Mouse (Mus musculus) thymus, postnatal 4 days (tissue): ENCODE results near the gene Olfr221.
A peak's percentile ranks its signal among the peaks of the same experiment; 100 is the strongest.

Source experiments
- DNase-seq: peaks from one replicate; pipeline ENCODE4 v3.0.0; 2021

The Olfr221 gene

DNA sequence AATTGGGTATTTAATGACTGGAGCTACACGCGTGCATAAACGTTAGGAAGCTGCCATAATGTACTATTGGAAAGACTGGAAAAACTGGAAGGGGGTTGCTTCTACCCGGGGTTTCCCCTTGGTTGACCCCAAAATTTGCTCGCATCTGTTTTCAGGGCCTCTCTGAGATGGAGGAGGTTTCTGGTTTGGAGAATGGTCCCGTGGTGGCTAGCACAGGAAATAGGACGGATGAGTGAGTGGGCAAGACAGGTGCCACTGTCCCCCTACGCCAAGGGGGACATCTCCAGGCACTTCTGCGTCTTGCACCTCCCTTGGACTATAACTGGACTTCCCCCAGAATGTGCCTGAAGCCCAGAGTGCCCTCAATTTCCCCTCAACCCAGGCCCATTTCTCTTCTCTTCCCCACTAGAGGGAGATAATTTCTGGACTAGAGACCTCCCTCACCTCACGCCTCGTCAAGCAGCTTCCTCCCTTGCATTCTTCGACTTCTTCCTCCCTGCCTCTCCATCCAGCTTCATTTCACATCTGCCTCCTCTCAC lies 23.1 kb downstream of the Olfr221 start:
- DNase-seq, result no peak

DNA sequence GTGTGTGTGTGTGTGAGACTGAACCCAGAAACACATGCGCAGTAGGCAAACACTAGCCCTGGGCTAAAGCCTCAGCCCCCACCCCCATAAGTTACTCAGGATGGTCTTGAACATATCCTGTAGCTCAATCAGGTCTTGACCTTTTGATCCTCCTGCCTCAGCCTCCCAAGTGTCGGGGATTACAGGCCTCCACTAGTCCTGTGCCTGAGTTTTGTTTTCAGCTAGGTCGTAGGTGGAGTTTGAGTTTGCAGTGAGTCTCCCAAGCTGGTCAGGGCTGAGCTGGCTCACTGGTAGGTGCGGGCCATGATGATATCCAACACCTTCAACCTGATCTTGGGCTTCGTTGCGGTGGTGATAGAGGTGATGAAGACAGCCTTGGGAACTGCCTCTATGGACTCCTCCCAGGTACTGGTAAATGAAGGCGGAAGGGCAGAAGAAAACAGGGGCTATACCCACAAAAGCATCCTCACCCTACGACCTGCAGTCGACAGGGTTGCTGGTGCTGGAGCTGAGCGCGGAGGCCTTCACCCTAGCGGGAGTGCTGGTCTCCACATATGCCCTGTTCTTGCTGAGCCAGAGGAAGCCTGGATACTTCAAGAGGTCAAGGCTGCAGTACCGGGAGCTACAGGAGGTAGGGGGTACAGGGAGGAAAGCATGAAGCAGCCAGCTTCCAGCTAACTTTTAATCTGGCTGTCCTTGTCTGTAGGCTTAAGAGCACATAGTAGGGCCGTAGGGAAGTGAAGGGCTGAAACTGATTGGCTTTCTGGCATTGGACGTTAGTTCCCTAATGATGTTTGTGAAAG lies 23.8 kb downstream of the Olfr221 start:
- DNase-seq, result peak; percentile 34

DNA sequence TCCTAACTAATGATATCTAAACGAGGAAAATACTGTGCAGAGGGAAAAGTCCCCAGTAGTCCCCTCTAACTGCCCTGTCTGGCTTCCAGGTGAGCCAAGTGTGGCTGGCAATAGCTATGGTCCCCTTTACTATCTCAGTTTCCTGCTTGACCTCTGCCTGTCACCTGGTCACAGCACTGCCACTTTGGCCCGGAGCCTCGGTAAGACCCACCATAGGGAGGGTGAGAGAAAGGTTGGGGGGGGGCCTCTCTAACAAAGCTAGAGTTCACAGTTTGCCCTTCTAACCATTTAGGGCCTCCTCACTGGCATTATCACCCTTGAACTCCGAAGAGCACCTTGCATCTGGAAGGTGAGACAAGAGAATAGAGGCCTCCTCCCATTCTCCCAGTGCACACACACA lies 24.6 kb downstream of the Olfr221 start:
- peak; percentile 14 for DNase-seq

DNA sequence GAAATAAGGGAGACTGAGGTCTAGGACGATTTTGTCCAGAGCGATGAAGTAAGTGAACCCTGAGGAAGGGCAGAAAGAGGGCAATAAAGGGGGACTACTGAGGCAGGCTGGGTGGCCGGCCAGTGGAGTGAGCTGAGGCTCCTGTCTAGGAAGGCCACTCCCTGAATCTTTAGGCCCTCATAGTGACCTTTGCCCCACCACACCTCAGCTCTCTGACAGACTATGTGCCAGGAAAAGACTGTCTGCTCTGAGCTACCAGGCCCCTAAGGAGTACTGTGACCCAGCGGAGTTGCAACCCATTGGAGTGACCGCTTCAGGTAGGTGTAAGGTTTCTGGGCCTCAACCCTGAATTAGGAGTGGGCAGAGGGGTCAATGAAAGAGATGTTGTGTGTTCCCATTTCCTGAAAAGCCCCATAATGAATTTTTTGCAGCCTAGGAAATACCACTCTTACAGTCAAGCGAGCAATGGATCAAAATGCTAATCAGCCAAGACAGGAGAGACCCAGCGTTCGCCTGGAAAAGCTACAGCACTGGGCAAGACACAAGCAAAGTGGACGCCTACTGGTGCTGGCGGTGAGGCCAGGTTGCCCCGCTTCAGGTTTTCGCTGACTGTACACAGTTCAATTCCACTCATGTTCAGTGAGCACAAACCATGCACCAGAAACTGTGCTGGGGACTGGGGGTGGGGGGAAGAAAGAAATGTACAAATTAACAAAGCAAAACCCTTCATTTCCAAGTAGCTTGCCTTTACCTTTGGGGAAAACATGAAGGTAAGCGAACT lies 25.4 kb downstream of the Olfr221 start:
- peak; percentile 13 for DNase-seq

DNA sequence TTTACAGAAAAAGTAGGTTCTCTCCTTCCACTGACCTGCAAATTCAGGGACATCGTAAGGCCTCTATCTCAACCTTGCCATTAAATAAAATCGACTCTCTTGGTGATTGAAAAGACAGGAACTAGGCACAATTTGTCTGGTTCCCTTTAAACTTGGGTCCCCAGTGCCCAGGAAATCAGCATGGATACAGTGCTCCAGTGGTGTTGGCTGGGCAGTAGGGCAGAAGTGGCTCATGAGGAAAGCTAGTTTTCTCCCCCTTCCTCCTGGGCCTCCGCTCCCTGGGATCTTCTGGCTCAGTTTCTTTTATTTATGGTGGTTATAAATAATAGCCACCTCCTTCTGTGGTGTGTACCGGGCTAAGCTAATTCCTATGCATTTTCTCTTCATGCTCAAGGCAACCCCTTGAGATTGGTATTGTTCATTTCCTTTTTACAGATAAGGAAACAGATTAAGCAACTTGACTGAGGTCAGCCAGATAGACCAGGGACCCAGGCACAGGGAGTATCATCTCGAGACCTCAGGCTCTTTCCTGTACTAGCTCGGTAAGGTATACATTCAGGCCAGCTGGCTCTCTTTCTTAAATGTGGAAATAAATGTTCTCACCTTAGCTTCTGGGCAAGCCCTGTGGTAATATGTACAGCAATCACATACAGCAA lies 26.7 kb downstream of the Olfr221 start, which contains the start of gene Tmem253:
Tmem253 (plus strand) TSS at position 214 of the 656 bp plus-strand sequence.
- DNase-seq, result peak; percentile 8

DNA sequence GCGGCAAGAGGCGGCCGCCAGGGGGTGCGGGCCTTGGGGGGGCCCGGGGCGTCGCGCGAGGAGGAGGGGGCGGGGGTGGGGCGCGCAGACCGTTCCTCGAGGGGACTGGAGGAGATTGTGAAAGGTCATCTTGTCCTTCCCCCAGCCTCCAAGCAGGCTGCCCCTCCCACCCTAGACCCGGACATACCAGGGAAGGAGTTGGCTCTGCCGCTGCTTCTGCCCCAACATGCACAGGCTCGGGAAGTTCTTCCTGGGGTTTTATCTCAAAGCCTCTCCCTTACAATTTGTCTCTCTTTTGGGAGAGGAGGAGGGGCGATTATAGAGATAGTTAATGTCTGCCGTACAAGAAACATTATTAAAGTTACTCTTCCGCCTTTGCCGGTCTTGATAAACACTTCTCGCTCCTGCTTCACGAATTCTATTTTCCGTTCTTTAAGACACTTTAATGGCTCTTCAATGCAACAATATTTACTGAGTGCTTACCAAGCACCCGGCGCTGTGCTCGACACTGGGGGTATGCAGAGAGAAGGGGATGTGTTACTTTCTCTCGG lies 27.4 kb downstream of the Olfr221 start:
- DNase-seq, result peak; percentile 78

DNA sequence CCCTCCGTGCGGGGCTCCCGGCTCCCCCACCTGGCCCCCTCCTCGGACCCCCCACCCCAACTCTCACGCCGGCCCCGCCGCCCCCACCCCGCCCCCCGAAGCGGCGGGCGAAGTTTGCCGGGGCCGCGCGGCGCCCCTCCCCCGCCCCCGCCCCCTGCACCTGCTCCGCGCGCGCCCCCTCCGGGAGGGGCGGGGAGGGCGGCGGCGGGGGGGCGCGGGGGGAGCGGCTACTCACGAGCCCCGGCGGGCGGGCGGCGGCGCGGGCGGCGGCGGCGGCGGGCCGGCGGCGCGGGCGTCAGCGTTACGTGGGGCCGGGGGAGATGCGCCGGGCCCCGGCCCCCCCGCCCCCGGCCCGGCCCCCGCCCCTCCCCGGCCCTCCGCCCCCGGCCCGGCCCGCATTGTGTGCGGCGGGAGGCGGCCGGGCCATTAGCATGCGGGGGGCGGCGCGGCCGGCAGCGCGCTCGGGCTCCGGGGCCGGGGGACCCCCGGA lies 27.9 kb downstream of the Olfr221 start:
- DNase-seq, result peak; percentile 58

DNA sequence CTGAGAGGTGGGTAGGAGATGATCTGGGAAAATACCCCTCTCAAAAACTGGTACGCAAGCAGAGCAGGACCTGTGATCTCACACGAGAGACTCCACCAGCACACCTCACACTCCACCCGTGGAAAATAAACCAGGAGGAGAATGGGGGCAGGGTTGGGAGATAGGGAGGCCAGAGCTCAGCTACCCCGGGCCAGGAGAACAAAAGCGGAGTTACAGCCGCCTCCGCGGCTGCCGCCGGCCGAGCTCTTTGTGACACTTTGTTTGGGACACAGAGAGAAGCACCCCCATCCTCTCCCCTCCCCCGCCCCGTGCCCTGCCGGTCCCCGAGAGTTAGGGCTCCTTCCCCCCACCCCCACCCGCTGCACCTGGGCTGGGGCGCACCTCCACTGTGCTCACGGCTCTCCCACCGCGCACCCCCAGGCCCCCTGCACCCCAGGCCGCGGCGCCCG lies 28.5 kb downstream of the Olfr221 start:
- DNase-seq, result peak; percentile 91

DNA sequence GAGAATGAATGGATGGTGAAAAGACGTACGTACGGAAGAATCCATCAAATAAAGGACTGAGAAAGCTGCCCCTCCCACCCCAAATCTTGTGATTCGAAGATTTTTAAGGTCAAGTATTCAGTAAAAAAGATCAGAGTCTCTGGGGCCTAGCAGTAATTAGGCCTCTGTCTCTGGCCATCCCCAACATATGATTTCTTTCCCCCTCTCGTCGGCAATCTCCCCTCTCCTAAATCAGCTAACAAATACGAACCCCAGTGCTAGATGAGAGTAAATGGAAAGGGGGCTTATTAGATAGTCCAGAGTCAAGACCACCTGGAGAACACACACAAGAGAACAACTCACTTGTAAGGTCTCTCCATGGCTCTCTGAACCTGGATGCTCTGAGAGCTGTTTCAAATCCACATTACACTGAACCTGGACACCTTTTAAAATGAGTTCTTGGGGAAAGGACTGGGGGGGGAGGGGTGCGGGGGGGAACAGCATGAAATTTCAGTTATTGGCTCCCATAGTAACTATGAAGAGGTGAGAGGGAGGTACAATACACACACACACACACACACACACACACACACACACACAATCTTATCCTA lies 29.1 kb downstream of the Olfr221 start:
- DNase-seq, result peak; percentile 9

DNA sequence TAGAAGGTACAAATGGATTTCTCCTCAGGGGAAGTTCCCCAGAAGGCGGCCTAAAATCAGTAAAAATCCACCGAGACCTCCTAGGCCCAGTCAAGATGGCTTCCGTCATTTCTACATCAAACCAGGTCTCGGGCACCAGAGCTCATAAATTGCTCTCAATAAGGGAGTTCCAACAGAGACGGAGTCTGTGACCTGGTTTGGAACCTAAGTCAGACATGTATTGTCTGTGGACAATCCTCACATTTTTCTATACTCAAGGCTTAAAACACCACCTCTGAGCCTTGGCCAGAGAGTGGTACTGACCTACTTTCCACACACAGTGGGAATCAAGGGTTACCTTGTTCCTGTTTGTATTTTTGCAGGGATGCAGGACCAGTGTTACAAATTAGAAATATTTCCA lies 29.7 kb downstream of the Olfr221 start:
- peak; percentile 8 for DNase-seq

DNA sequence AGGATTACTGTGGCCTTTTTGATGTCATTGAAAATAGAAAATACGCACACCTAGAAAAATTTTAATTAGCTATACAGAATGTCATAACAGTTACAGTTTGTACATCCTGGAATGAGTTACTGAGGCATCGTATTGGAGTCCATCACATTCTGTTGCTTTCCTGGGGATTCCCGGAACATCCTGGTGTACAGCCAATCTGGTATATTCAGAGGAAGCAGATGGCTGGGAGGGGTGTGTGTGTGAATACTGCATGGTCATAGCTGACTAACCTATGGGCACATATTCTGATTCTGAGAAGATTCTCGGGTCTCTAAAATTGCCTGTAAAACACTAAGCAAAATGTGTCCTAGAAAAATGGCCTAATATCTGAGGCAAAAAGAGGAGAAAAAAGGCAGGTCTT lies 30.2 kb downstream of the Olfr221 start:
- DNase-seq, result no peak

DNA sequence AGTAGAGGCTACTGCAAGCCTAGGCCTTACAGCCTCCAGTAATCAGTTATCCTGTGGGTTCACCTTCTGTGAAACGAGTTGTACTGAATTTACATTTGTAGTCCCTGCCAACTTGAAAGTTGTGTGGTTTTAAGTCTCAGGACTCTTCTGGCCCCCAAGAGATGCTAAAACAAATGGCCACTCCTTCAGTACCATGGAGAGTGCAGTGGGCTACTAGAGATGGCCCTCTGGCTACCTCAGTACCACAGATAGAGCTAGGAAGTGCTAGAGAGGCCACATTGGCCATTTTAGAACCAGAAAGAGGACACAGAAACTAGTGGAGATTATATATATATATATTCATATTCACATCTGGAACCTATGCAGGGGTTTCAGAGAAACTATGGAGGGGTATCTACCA lies 30.6 kb downstream of the Olfr221 start:
- no peak for DNase-seq

DNA sequence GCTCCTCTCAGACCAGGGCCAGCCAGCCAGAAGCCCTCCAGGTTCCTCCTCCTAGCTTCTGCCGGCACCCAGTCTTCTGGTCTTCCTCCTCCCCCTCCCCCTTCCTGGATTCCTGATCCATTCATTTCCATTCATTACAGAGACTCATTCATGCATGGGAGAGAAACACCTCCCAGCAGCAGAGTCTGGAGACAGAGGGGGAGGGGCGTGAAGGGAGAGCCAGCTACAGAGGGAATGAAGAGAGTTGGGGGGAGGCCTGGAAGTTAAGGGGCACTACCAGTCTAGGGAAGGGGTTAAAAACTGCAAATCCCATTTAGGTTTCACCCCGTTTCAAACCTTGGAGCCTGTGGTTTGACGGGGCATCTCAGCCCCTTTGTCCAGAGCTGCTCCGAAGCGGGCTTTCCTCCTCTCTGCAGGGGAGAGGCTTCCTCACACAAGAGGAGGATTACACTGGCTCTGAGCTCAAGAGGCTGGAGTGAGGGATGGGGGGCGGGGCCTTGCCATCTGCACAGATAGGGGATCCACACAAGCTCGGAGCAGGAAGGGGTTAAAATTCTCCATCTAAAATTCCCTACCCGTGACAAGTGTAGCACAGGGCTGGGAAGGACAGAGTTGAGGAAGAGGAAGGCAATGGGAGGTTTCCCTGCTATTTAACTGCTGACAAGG lies 31.7 kb downstream of the Olfr221 start:
- peak; percentile 48 for DNase-seq

DNA sequence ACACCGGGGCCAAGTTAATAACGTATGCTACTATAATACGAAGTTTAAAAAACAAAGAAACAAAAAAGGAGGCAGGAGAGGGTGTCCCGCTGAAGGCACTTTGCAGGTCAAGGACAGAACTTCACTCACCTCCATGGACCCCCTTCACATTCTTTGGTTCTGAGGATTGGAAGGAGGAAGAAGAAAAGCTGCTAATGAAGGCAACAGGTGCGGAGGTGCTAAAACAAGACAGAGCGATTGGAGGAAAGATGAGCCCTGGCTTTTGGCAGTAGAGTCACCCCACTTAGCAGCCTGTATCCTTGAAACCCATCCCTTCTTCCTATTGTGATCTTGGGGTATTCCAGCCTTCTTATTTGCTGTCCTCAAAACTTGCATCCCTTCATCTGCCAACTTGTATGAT lies 32.4 kb downstream of the Olfr221 start:
- peak; percentile 11 for DNase-seq

DNA sequence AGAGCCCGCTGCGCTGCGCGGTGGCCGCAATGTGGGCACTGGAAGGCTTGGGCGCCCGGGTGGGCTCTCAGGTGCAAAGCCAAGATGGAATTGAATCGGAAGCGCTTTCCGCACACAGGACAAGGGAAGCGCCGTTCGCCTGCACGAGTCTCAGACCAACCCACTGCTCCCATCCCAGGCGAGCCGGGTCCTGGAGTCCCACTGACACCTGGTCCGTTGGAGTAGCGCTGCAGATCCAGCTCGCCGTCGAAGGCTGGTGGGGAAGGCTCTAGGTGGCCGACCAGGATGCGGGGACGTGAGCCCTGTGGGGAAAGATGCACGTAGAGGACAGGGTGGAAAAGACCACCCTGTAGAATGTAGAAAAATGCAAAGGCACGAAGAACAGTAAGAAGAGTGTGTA lies 32.9 kb downstream of the Olfr221 start:
- DNase-seq, result peak; percentile 58

DNA sequence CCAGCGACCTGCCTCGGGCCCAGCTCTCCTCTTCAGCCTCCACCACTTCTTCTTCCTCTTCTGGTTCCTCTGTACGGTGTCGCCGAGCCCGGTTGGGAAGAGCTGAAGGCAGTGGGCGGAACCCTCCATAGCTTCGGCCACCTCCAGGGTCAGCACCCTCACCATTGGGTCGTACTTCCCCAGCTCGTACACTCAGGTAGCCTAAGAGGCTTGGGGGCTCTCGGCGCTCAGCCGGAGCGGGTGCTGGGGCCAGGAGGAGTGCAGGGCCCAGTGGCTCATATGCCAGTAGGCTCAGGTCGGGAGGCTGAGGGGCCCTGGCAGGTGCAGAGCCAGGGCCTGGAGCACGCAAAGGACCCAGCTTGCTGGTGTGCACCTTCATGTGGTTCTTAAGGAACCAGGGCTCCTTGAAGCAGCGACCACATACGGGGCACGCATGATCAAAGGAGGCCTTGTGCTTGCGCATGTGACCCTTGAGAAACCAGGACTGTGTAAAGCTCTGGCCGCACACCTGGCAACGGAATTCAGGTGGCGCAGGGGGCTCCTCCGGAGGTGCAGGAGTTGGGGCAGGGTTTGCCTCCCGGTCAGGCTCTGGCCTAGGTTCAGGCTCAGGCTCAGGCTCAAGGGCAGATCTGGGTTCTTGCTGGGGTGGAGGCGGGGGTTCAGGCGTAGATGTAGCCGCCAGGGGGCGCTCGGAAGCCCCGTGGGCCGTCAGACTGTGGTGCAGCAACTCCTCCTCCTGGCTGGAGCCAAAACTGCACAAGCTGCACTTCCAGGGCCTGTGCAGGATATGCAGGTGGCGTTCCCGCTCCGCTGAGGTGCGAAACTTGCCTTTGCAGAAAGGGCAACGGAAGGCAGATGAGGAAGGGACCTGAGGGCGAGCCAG lies 33.7 kb downstream of the Olfr221 start:
- peak; percentile 98 for DNase-seq

DNA sequence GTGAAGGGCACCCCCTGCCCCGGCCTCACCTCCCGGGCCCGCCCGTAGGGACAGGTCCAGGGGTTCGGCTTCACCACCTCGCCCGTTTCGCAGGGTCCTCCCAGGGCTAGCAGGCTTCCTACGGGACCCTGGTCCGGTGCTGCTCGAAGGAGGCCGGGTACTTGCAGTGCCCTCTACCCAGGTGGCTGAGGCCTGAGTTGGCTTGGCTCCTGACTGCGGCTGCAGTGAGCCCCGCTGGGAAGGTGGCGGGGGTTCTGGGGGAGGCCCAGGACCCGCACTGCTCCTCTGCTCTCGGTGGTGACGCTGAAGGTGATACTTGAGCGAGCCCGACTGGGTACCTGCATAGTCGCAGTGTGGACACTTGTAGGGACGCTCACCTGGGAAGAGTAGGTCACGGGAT lies 35.5 kb downstream of the Olfr221 start:
- peak; percentile 35 for DNase-seq

DNA sequence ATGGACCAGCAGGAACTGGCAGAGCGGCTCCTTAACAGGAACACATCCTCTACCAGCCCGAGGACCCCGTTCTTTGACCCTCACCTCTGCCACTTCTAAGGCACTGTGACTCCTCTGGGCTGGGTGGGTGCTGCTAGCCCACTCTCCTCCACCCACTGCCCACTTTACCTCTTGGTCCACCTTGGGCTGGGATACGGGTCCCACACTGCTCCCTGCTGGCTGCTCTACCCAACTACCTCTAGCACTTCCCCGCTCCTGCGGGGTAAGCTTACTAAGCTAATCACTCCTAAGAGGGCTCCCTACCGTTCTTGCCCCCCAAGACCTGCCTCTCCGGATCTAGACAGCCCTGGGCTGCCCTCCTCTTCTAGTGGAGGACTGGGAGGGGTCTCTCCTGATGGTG lies 36.0 kb downstream of the Olfr221 start:
- peak; percentile 68 for DNase-seq

DNA sequence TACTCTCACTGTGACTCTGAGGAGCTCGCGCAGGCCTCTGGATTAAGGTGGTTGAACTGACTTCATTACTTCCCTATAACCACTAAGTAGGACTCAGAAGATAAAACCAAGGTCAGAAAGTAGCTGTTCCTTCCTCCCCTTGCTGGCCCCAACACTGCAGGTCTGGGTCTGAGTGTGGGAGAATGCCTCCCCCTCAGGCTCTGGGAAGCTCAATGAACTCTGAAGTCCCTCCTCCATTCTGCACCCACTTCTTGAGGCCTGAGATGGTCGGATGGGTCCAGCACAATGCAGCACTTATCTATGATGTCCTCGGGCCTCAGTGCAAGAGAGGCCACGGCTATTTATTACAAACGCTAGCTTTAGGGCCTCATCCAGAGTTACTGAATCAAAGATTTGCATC lies 36.6 kb downstream of the Olfr221 start:
- DNase-seq, result peak; percentile 10

DNA sequence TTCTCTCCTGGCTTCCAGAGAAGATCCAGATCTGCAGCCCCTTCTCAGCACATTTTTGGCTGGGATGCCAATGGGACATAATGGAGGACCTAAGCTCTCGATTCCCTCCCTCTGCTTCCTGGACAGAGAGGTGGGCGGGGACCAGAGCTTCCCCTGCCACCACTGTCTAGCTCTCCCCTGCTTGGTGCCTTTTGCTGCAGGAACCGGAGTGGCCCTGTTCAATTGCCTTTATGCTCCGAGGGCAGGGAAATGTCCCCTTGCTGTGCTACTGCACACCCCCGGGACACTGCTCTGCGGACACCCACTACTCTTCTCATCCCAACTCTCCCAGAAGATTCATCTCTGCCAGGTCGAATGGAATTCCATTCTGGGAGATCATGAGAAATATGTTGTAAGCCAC lies 37.1 kb downstream of the Olfr221 start:
- DNase-seq, result peak; percentile 15
